Mouse (Mus musculus): ENCODE measurements around the gene Smim24. TPM values are rescaled to one million over a fixed set of nuclear protein-coding genes. Genes with fewer than 3 reads are reported as not detected.

The Smim24 gene
- polyA plus RNA-seq, 1 experiment, result 51.1 TPM

DNA sequence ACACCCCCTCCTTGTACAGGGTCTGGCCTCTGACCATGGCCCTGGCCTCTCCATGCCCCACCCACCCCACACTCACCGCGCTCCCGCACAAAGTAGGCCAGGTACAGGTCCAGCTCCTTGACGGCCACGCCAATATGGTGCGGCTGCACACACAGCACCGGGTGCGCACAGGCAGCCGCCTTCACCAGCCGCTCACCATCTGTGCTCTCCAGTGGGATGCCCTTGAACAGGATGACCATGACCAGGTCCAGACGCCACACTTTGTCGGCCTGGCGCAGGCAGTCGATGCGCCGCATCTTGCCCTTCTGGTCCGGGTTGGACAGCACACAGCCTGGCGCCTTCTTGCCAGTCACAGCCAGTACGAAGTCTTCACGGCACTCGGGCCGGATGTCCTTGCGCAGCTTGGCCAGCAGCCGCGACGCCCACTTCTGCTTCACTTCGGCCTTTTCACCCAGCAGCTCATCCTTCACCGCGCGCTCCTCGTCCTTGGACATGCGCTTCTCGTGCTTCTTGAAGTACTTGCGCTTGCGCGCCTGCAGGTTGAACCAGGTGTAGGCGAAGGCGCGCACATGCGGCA, 27.4 kb downstream of the Smim24 start:
- no peak for DNase-seq
- 97% methylated on average over 40 of the region's 40 CpGs for WGBS
- Histone ChIP-seq H3K36me3 (ENCODE audit: control insufficient read depth, insufficient read depth, low read length) (no peaks in the 10 kb centered on the region), H3K27ac (ENCODE audit: control insufficient read depth, insufficient read depth, low read length) (no peak overlapping the region), H3K27me3 (ENCODE audit: control insufficient read depth, insufficient read depth, low read length) (no peaks in the 10 kb centered on the region), H3K4me1 (replicated peaks; ENCODE audit: control insufficient read depth, insufficient read depth, low read length) (no peaks in the 10 kb centered on the region; the same call in 1 of the 2 replicates), H3K4me3 (ENCODE audit: control insufficient read depth, insufficient read depth, low read length) (no peak overlapping the region)
- TF ChIP-seq POLR2A (IDR thresholded peaks at IDR 0.05; ENCODE audit: control insufficient read depth, extremely low read depth, insufficient read depth, low read length, poor library complexity) (no peak), CTCF (IDR thresholded peaks at IDR 0.05; ENCODE audit: borderline replicate concordance, control insufficient read depth, extremely low read depth, insufficient read depth, low read length, poor library complexity) (no peak)

- H3K27me3 ChIP-seq (ENCODE audit: control insufficient read depth, insufficient read depth, low read length), result no peaks in the 10 kb centered on the region
- H3K4me1 ChIP-seq (replicated peaks; ENCODE audit: control insufficient read depth, insufficient read depth, low read length), result peaks cover 4% of the 10 kb centered on the region; the same call in 1 of the 2 replicates
- TF ChIP-seq POLR2A (IDR thresholded peaks at IDR 0.05; ENCODE audit: control insufficient read depth, extremely low read depth, insufficient read depth, low read length, poor library complexity) (no peak), CTCF (IDR thresholded peaks at IDR 0.05; ENCODE audit: borderline replicate concordance, control insufficient read depth, extremely low read depth, insufficient read depth, low read length, poor library complexity) (no peak)
- no peak overlapping the region for H3K4me3 ChIP-seq (ENCODE audit: control insufficient read depth, insufficient read depth, low read length)
- H3K36me3 ChIP-seq (ENCODE audit: control insufficient read depth, insufficient read depth, low read length), result no peaks in the 10 kb centered on the region
- WGBS, result 86% methylated on average over 4 of the region's 4 CpGs
- no peak overlapping the region for H3K27ac ChIP-seq (ENCODE audit: control insufficient read depth, insufficient read depth, low read length)
- DNase-seq, result no peak
These were observed 28.4 kb downstream of the Smim24 start for GRCm38 (mm10) chr10:81421041-81421796.

DNA sequence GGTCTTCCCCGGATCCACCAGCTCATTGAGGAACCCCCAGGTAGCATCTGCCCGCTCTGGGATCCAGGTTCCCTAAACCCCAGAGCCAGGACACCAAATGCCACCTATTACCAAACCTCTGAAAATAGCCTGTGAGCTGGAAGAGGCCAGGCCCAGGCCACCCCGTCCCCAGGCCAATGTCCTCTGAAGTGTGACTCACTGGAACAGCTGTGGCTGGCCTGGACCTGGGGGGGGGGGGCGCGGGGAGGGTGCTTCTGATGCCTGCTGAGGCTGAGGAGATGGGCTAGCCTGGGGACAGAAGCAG, 28.9 kb downstream of the Smim24 start:
- TF ChIP-seq CTCF (IDR thresholded peaks at IDR 0.05; ENCODE audit: borderline replicate concordance, control insufficient read depth, extremely low read depth, insufficient read depth, low read length, poor library complexity) (no peak), POLR2A (IDR thresholded peaks at IDR 0.05; ENCODE audit: control insufficient read depth, extremely low read depth, insufficient read depth, low read length, poor library complexity) (no peak)
- Histone ChIP-seq H3K27me3 (ENCODE audit: control insufficient read depth, insufficient read depth, low read length) (peaks cover 2% of the 10 kb centered on the region; the same call in 1 of the 2 replicates), H3K27ac (ENCODE audit: control insufficient read depth, insufficient read depth, low read length) (no peak overlapping the region), H3K36me3 (ENCODE audit: control insufficient read depth, insufficient read depth, low read length) (no peaks in the 10 kb centered on the region), H3K4me3 (ENCODE audit: control insufficient read depth, insufficient read depth, low read length) (no peak overlapping the region), H3K4me1 (replicated peaks; ENCODE audit: control insufficient read depth, insufficient read depth, low read length) (peaks cover 10% of the 10 kb centered on the region)
- no peak for DNase-seq
- WGBS, result 91% methylated on average over 5 of the region's 5 CpGs

GRCm38 (mm10) chr10:81422191-81422590, 29.3 kb downstream of the Smim24 start:
- Histone ChIP-seq H3K27ac (ENCODE audit: control insufficient read depth, insufficient read depth, low read length) (no peak overlapping the region), H3K27me3 (ENCODE audit: control insufficient read depth, insufficient read depth, low read length) (peaks cover 3% of the 10 kb centered on the region; the same call in 1 of the 2 replicates), H3K36me3 (ENCODE audit: control insufficient read depth, insufficient read depth, low read length) (no peaks in the 10 kb centered on the region), H3K4me3 (ENCODE audit: control insufficient read depth, insufficient read depth, low read length) (no peak overlapping the region), H3K4me1 (replicated peaks; ENCODE audit: control insufficient read depth, insufficient read depth, low read length) (peaks cover 11% of the 10 kb centered on the region)
- TF ChIP-seq POLR2A (IDR thresholded peaks at IDR 0.05; ENCODE audit: control insufficient read depth, extremely low read depth, insufficient read depth, low read length, poor library complexity) (no peak), CTCF (IDR thresholded peaks at IDR 0.05; ENCODE audit: borderline replicate concordance, control insufficient read depth, extremely low read depth, insufficient read depth, low read length, poor library complexity) (no peak)
- 94% methylated on average over 6 of the region's 6 CpGs for WGBS
- no peak for DNase-seq

- Histone ChIP-seq H3K4me3 (ENCODE audit: control insufficient read depth, insufficient read depth, low read length) (no peak overlapping the region), H3K36me3 (ENCODE audit: control insufficient read depth, insufficient read depth, low read length) (no peaks in the 10 kb centered on the region), H3K27me3 (ENCODE audit: control insufficient read depth, insufficient read depth, low read length) (peaks cover 3% of the 10 kb centered on the region; the same call in 1 of the 2 replicates), H3K27ac (ENCODE audit: control insufficient read depth, insufficient read depth, low read length) (no peak overlapping the region), H3K4me1 (replicated peaks; ENCODE audit: control insufficient read depth, insufficient read depth, low read length) (peaks cover 11% of the 10 kb centered on the region)
- TF ChIP-seq POLR2A (IDR thresholded peaks at IDR 0.05; ENCODE audit: control insufficient read depth, extremely low read depth, insufficient read depth, low read length, poor library complexity), result no peak
- TF ChIP-seq CTCF (IDR thresholded peaks at IDR 0.05; ENCODE audit: borderline replicate concordance, control insufficient read depth, extremely low read depth, insufficient read depth, low read length, poor library complexity), result no peak
- WGBS, result 89% methylated on average over 3 of the region's 3 CpGs
- DNase-seq, result no peak
These were observed 29.9 kb downstream of the Smim24 start for GRCm38 (mm10) chr10:81422661-81423217.

DNA sequence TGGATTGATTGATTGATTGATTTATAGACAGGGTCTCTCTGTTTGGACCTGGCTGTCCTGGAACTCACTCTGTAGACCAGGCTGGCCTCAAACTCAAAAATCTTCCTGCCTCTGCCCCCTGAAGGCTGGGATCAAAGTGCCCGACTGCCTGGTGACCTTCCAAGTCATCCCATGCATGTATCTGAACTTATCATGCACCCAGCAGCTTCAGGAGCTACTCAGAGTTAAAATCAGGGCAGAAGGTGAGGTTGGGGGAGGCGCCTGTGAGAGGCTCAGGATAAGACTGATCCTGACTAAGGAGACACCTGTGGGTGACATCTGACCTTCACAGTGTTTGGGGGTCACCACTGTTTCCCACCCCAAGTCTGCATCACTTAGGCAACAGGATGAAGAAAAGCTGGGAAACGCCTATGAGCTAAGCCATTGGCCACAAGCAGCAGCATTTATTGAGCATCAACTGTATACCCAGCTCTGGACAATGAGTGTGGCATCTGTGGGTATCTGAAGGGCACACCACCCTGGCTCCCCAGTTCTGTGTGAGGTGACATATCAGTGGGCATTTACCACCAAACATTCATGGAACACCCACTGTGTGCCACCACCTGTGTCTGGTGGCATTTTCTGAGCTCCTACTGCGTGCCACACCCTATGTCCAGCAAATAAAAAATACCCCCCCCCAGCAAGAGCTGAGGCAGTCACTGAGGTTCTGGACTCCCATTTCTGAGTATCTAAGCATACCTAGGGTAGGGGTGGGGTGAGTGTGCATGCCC, 30.8 kb downstream of the Smim24 start:
- Histone ChIP-seq H3K27ac (ENCODE audit: control insufficient read depth, insufficient read depth, low read length) (no peak overlapping the region), H3K4me1 (replicated peaks; ENCODE audit: control insufficient read depth, insufficient read depth, low read length) (peaks cover 11% of the 10 kb centered on the region), H3K4me3 (ENCODE audit: control insufficient read depth, insufficient read depth, low read length) (no peak overlapping the region), H3K27me3 (ENCODE audit: control insufficient read depth, insufficient read depth, low read length) (peaks cover 3% of the 10 kb centered on the region; the same call in 1 of the 2 replicates), H3K36me3 (ENCODE audit: control insufficient read depth, insufficient read depth, low read length) (no peaks in the 10 kb centered on the region)
- 92% methylated on average over 4 of the region's 4 CpGs for WGBS
- no peak for TF ChIP-seq POLR2A (IDR thresholded peaks at IDR 0.05; ENCODE audit: control insufficient read depth, extremely low read depth, insufficient read depth, low read length, poor library complexity)
- no peak for TF ChIP-seq CTCF (IDR thresholded peaks at IDR 0.05; ENCODE audit: borderline replicate concordance, control insufficient read depth, extremely low read depth, insufficient read depth, low read length, poor library complexity)
- DNase-seq, result no peak

All from thymus, adult 2 months (tissue).